In the genomic region with DNA sequence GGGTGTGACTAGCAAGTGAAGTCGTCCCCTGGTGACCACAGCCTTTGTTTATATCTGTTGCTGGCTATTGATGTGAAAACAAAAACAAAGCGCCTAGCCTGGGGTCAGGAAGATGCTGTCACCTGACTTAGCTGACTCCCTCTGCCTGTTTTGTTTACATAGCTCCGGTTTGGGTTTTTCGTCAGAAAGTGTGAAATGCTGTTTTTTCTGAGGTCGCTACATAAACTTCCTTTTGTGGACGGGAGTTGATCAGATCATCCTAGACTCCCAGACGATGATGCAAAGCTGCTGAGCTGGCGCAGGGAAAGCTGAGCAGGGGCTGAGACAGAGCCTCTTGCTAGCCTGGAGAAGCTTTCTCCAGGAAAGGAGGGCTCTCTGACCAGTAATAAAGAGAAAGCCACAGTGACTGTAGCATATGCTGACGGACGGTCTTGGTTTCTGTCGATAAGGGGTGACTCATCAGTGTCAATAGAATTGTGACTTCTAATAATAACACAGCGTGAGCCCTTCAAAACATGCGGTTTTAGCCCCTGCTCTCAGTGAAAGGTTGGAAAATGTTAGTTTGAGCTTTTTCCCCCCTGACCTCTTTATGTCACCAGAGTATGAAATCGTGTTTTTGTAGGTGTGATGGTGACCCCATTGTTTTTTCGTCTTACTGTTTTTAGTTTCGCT, we compare ENCODE assay signal across 8 mouse cellular contexts. TPM values are rescaled to one million over a fixed set of nuclear protein-coding genes. Genes with fewer than 3 reads are reported as not detected.
A peak's percentile ranks its signal among the peaks of the same experiment; 100 is the strongest.
DNase-seq lines count a peak whose midpoint lies in the region; ATAC-seq lines count a peak whose summit lies in the region.

No protein-coding gene starts in this region.

- no peaks in the 10 kb centered on the region for H3K36me3 ChIP-seq in hindbrain, embryonic 13.5 days
- H3K36me3 ChIP-seq in liver, embryonic 11.5 days (ENCODE audit: control insufficient read depth, insufficient read depth, low read length), result no peaks in the 10 kb centered on the region

- peak; percentile 48 for ATAC-seq in hindbrain, embryonic 13.5 days (ENCODE audit: low FRiP score)
- peak; percentile 49 for ATAC-seq in liver, embryonic 11.5 days (replicated peaks; ENCODE audit: low FRiP score)
- peak; percentile 48 for ATAC-seq in monocyte, adult 5-6 weeks (replicated peaks; ENCODE audit: insufficient number of reproducible peaks, low FRiP score, low TSS enrichment, poor library complexity, severe bottlenecking)

- peak; percentile 26 for DNase-seq in gastrocnemius, postnatal 10 days
- DNase-seq in gastrocnemius, postnatal 25 days, result no peak
- peak; percentile 87 for DNase-seq in T-cell, adult 2 months (ENCODE audit: low spot score)
- DNase-seq in fibroblast of lung, adult 2 months (ENCODE audit: low read depth), result peak; percentile 59
- no peak for DNase-seq in liver, embryonic 11.5 days (ENCODE audit: low spot score)
- no peak for DNase-seq in layer of hippocampus, postnatal 25 days (ENCODE audit: extremely low spot score in 1 of 2, low spot score in 1 of 2)

- H3K4me3 ChIP-seq in hindbrain, embryonic 13.5 days, result 0 out of 2 replicates have a peak overlapping the region, but pooled peaks have one; percentile 4
- peak overlapping the region; percentile 41 for H3K4me3 ChIP-seq in liver, embryonic 11.5 days (ENCODE audit: low read depth, low read length)

- peak overlapping the region; percentile 44 for H3K4me2 ChIP-seq in hindbrain, embryonic 13.5 days
- peak overlapping the region; percentile 77 for H3K4me2 ChIP-seq in liver, embryonic 11.5 days

- no peaks in the 10 kb centered on the region for H3K9me3 ChIP-seq in hindbrain, embryonic 13.5 days
- H3K9me3 ChIP-seq in liver, embryonic 11.5 days (ENCODE audit: control insufficient read depth, low read length), result no peaks in the 10 kb centered on the region

- no peaks in the 10 kb centered on the region for H3K27me3 ChIP-seq in hindbrain, embryonic 13.5 days
- H3K27me3 ChIP-seq in liver, embryonic 11.5 days (replicated peaks; ENCODE audit: control insufficient read depth, insufficient read depth, low read length), result no peaks in the 10 kb centered on the region

- peaks cover 66% of the 10 kb centered on the region for H3K4me1 ChIP-seq in hindbrain, embryonic 13.5 days (replicated peaks)
- peaks cover 45% of the 10 kb centered on the region for H3K4me1 ChIP-seq in liver, embryonic 11.5 days (replicated peaks; ENCODE audit: control insufficient read depth, insufficient read depth, low read length)

- 4% methylated on average over 16 of the region's 16 CpGs for WGBS in hindbrain, embryonic 13.5 days
- 7% methylated on average over 16 of the region's 16 CpGs for WGBS in liver, embryonic 11.5 days

- H3K27ac ChIP-seq in hindbrain, embryonic 13.5 days, result peak overlapping the region; percentile 84
- peak overlapping the region; percentile 70; the same call in 1 of the 2 replicates for H3K27ac ChIP-seq in liver, embryonic 11.5 days (ENCODE audit: low read depth, low read length)

- H3K9ac ChIP-seq in hindbrain, embryonic 13.5 days, result peak overlapping the region; percentile 66
- peak overlapping the region; percentile 55 for H3K9ac ChIP-seq in liver, embryonic 11.5 days (ENCODE audit: low read depth, low read length)

RNA-seq across cellular contexts. Expression of a gene that starts 11.9 kb away (rescaled TPM):
- total RNA-seq in gastrocnemius, postnatal 10 days (2021), result 10 to 100 TPM in 1 of 2 experiments, 1 to 10 TPM in 1; 8.7 to 10.9 TPM
- total RNA-seq in gastrocnemius, postnatal 25 days (2021), result 1 to 10 TPM; 2.9 to 3.0 TPM
- 28.5 and 29.4 TPM in 2 replicates for polyA plus RNA-seq in hindbrain, embryonic 13.5 days (2015; fragmentation: Nextera tagmentation; extraction: Ambion mirVana)
- polyA plus RNA-seq in liver, embryonic 11.5 days (2014; fragmentation: Nextera tagmentation; extraction: Ambion mirVana), result 3.7 and 4.8 TPM in 2 replicates
- 3.0 to 31.8 TPM (median 7.1 TPM) in 3 replicates for total RNA-seq in monocyte, adult 5-6 weeks (2017)
- total RNA-seq in layer of hippocampus, postnatal 25 days (2021), result 10 to 100 TPM in 1 of 2 experiments, 1 to 10 TPM in 1; 9.8 to 17.5 TPM

Comparison
In these comparisons a context has a peak if more than half of its experiments do, and no peak if none do; other contexts are left out.
1. DNase-seq: peak in gastrocnemius, postnatal 10 days (single experiment), T-cell, adult 2 months (single experiment) and fibroblast of lung, adult 2 months (single experiment); none in gastrocnemius, postnatal 25 days (single experiment), liver, embryonic 11.5 days (single experiment) and layer of hippocampus, postnatal 25 days (0 of 2).
2. Peak in every context shown above with its lines, with median percentiles within 50 percentile points of each other: ATAC-seq.